Mouse (Mus musculus): ENCODE data around the gene Sncg. TPM values are rescaled to one million over a fixed set of nuclear protein-coding genes. Genes with fewer than 3 reads are reported as not detected.
"Not testable (repeated sequence)": the region's sequence is repeated elsewhere in the genome, so short reads cannot be mapped to it uniquely, and the experiment has no call there.

Gene Sncg
- total RNA-seq, 4 experiments from 2014 or later, result 12.6 to 19.4 (median 15.2) TPM

GRCm38 (mm10) chr14:34370921-34371320, 3.7 kb downstream of the Sncg start:
- no peak for DNase-seq (ENCODE audit: low spot score)

DNA sequence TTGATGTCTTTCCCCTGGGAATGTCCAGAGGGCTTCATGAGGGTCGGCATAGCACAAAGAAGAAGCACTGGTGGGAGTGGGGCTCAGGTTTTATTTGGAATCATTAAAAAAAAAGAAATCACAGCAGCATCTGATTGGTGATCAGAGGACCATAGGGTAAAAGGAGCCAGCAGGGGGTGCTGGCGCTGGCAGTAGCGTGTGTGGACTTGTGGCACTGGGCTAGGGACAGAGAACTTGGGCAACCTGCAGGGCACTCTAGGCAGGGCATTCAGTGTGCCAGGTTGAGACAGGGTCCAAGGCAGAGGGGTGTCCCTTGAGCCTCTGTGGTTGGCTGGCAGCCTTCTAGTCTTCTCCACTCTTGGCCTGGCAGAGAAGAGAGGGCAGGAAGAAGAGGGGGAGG, 4.4 kb downstream of the Sncg start:
- DNase-seq (ENCODE audit: low spot score), result no peak

DNA sequence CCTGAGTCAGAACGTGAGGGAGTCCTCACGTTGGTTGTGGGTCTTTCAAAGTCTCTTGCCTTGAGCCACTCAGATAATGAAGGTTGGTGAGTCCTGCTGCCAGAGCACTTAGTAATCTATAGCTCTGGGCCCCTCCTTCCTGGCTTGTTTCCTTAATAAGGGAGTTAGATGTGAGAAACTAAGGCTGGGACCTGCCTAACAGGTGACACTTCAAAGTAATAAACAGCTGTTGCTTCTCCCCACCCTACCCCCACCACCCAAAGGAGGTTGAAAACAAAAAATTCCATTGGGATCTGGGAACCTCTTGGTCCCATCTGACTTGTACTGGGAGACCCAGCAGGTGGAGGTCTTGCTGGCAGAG, 9.5 kb downstream of the Sncg start:
- no peak for DNase-seq (ENCODE audit: low spot score)

GRCm38 (mm10) chr14:34364254-34365146, 10.1 kb downstream of the Sncg start:
- not testable (repeated sequence) for DNase-seq (ENCODE audit: low spot score)

DNA sequence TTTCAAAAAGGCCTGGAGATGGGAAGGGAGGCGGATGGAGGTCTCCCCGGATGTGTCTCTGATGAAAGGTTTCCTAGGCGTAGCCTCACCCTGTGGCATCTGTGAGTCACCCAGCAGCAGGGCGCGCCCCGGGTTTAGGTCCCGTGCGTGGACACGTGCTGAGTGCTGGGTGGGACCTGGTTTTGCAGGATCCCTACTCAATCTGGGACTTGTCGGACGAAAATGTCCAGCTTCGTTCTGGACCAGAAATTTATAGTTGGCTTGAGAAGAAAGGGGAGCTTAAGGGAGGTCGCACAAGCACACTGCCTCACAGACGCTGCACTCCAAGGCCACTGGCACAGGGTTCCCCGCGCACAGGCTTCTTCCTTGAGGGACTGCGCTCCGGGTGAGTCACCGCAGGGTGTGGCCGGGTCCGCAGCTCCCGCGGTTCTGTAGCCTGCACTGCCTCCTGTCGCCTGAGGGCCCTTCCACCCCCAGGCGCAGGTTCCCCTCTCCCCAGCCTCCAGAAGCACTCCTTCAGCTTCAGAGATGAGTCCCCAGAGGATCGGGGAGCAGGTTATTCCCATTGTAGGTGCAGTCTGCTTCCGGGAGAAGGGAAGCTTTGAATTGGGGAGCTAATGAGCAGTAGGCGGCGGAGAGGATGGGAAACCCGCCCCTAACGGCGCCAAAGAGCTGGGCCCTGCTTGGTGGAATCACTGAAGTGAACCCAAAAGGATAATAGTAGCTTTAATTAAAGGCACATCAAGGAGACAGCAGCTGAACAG, 10.9 kb downstream of the Sncg start:
- DNase-seq (ENCODE audit: low spot score), result peak; percentile 75

GRCm38 (mm10) chr14:34362726-34363445, 11.7 kb downstream of the Sncg start:
- peak; percentile 69 for DNase-seq (ENCODE audit: low spot score)

DNA sequence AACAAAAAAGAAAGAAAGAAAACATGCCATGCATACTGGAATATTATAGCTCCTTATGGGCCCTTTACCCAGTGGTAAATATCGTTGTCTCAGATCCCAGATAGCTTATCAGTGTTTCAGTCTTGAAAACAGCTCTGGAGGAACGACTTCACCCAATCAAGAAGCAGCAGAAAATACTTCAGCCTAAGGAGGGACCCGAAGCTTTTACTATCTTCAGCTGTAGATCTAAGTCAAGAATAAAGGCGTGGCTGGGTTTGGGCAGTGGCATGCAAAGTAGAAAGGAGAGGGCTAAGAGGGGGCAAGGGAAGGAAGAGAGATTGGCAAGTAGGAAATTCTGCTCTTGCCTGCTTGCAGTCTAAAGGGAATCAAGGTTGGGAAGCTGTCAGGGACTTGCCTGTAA, 12.5 kb downstream of the Sncg start:
- DNase-seq (ENCODE audit: low spot score), result no peak

DNA sequence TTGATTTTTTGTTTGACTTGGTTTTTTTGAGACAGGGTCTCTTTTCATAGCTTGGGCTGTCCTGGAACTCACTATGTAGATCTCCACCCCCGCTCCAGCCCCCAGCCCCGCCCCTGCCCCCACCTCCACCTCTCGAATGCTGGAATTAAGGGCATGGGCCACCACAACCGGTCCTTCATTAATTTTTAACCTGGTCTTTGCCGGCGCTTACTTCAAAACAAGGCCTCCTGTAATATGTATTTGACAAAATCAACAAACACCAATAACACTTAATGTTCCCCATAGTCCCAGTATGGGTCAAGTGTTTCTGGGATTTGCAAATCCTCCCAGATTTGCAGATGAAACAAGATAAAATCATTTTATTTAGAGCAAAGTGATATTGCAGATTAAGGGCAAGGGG, 14.3 kb downstream of the Sncg start:
- DNase-seq (ENCODE audit: low spot score), result no peak

- no peak for DNase-seq (ENCODE audit: low spot score)
Measured at GRCm38 (mm10) chr14:34359676-34360244, 14.8 kb downstream of the Sncg start.

DNA sequence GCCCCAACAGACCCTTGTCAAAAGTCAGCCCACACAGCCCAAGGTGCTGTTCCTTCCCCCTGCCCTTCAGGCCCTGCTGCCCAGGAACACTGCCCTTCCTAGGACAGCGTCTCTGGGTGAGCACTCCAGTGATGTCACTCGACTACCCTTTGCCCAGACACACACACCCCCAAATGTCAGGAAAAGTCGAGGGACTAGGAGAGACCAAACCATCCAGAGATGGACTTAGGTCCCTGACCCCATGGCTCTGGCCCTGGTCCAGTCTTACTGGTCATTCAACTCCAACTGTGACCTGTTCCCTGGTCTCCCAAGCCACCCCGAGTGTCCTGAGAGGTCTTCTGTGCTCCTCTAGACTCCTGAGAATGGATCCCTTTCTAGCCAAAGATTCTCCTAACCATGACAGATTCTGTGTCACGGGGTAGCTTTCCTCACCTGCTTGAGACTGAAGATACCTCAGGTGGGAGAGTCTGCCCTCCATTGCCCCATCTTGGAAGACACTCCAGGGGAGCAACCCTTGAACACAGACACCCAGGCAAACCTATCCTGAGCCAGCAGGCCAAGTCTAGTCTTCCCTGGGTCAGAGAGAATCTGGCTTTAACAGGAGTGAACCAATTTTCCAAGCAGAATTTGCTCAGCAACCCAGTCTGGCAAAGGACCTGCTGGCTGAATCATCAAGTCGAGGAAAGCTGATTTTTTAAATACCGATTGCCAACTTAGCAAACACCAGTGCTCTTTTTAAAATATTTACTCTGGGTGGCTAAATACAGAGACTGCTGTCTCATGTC, 16.7 kb downstream of the Sncg start:
- peak; percentile 19 for DNase-seq (ENCODE audit: low spot score)

- no peak for DNase-seq (ENCODE audit: low spot score)
Measured at GRCm38 (mm10) chr14:34355301-34355700, 19.3 kb downstream of the Sncg start, which contains the start of gene Fam25c. Gene Fam25c, minus strand, starts transcription at chr14:34355433.

DNA sequence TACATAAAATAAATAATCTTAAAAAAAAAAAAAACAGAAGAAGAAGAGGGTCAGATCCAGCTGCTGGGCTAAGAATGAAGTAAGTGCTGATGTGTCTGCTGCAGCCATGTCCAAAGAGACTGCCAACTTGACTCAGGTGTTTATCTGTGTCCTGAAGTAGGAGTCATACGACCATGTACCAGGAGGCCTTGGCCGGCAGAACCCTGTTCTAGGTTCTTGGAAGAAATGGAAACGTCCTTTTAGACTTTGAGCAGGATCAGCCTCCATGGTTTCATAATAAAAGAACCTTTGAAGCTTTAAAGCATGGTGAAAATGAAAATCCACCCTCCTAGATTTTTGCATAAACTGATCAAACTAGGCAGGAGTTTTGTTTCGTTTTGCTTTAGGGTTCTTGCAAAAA, 20.1 kb downstream of the Sncg start:
- DNase-seq (ENCODE audit: low spot score), result no peak

GRCm38 (mm10) chr14:34353326-34353725, 21.3 kb downstream of the Sncg start:
- DNase-seq (ENCODE audit: low spot score), result no peak

DNA sequence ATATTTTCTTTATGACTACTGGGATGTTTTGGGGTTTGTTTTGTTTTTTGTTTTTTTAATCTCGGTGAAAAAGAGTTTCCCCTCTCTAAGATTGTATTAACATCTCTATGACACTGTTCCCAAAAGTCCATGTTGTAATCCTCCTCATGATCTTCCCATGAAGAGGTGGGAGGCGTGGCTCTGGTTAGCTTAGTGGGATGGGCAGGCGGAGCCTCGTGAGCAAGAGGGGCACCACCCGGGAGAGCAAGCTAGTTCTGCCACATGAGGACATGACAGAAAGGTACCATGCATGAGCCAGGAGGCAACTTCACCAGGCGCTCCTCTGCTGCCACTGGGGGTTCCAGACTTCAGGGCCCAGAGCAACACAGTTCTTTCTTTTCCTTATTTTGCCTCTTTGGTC, 22.1 kb downstream of the Sncg start:
- DNase-seq (ENCODE audit: low spot score), result no peak

- no peak for DNase-seq (ENCODE audit: low spot score)
Measured at GRCm38 (mm10) chr14:34351660-34352059, 22.9 kb downstream of the Sncg start.

DNA sequence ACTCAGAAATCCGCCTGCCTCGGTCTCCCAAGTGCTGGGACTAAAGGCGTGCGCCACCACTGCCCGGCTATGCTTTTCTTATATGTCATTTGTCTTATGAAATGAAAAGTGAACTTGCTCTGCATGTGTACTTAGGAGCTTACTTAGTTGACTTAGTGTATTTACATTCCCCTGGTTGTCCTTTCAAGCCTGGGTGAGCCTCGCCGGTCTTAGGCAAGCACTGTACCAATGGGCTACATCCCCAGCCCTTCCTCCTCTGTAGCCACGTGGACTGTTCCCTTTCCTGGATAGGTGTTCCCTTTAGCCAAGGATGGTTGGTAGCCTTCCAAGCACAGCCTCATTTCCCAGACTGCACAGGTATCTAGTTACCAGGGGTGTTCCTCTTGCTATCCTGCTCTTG, 25.6 kb downstream of the Sncg start:
- DNase-seq (ENCODE audit: low spot score), result no peak

DNA sequence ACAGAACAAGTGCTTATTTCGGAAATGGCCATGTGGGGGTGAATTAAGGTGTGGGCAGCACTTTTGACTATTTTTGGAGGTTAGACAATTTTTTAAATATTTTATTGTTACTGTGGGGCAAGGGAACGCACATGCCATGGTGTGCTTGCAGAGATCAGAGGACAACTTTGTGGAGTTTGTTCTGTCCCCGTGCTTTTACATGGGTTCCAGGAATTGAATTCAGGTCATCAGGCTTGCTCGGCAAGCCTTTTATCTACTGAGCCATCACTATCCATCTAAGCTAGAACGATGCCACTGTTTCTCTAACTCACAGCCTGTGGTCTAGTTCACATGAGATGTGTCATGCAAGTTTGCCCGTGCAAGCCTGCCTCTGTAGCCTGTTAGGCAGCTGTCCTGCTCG, 26.3 kb downstream of the Sncg start:
- no peak for DNase-seq (ENCODE audit: low spot score)

DNA sequence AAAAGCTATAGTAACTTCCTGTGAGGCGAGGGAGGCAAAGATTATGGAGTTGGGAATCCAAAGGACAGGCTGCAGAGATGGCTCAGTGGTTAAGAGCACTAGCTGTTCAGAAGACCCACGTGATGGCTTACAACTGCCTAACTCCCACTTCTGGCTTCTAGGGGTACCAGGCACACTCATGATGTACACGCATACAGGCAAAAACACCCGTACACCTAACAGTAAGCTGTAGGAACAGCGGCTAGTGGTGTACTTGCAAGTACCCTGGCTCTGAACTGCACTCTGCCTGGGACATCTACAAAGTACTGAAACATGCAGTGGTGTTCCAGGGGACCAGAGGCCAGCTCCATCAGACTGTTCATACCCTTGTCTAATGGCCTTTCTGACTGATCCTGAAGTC, 27.5 kb downstream of the Sncg start:
- no peak for DNase-seq (ENCODE audit: low spot score)

DNA sequence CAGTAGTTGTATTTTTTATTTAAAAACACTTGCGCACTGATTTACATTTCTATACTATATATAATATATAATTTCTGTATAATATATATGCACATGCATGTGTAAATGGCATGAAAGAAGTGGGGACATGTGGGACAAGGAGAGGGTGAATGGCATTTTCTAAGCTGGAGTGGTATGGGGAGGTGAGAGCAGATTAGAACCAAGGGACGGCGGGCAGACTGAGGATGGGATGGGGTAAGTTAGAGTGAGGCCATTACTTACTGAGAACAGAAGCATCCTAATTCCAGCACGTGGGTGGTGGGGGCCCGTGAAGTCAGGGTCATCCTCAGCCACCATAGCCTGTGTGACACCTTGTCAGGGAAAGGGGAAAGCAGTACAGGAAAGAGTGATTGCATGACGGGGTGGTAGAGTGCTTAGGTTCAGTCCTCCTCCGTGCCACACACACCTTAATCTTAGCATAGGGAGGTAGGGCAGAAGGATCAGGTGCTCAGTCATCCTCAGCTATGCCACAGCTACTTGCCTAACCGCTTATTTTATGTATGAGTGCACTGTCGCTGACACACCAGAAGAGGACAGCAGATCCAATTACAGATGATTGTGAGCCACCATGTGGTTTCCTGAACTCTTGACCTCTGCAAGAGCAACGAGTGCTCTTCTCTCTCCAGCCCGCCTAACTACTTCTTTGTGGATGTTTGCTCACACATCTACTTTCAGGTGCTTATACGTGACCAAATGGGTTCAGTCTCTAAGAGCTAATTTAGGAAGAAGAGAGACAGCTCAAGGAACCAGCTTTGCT, 28.6 kb downstream of the Sncg start:
- DNase-seq (ENCODE audit: low spot score), result no peak

DNA sequence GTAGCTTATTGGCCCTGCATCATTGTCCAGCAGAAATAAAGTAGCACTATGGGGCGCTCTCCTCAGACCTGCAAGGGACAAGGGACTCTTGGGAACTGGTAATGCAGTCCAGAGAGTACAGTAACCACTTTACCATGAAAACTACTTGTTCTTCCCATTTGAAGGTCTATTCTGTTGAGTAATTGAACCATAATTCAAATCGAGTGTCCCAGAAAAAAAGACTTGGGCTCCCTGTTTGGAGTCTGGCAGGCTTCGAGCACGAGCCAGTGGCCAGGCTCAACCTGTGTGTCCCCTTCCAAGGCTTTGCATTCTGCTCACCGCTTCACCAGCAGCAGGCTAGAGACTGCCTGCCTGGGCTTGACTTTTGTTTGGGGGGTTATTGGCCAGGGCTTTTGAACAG, 30.2 kb downstream of the Sncg start:
- no peak for DNase-seq (ENCODE audit: low spot score)
